Mouse (Mus musculus): Measurements from ENCODE around the gene Card10.

Gene Card10

DNA sequence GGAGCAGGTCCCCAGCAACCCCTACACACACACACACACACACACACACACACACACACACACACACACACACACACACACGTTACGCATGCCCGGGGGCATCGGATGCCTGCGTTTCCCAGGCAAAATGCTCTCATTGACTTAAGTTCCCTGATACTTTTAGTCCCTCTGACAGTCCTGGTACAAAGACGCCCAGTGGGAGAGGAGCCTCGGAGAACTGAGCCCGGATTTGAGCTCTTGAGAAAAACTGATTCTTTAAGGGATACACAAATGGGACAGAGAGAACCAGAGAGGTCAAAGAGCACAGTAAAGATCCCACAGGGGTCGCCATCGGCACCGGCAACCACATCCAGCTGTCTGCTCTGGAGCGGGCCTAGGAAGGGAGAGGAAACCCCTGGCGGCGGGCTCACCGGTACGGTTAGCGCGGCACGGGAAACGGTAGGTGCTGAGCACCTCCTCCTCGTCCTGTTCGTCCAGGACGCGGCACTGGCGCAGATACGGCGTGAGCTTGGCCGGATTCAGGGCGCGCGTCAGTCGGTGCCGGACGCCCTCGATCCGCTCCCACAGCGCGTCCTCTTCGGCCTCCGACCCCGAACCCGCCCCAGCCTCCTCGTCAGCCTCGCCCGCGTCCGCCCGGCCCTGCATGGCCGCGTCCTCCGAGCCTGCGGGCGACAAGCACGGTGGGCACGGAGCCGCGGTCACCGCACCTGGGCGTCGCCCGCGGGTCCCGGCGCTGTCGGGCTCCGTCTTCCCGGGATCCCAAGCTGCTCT, 686 bp downstream of the Card10 start:
- DNase-seq (ENCODE audit: low read depth, low spot score), result no peak

- DNase-seq (ENCODE audit: low read depth, low spot score), result no peak
Observed at GRCm38 (mm10) chr15:78801571-78801970, 1.3 kb downstream of the Card10 start.

DNA sequence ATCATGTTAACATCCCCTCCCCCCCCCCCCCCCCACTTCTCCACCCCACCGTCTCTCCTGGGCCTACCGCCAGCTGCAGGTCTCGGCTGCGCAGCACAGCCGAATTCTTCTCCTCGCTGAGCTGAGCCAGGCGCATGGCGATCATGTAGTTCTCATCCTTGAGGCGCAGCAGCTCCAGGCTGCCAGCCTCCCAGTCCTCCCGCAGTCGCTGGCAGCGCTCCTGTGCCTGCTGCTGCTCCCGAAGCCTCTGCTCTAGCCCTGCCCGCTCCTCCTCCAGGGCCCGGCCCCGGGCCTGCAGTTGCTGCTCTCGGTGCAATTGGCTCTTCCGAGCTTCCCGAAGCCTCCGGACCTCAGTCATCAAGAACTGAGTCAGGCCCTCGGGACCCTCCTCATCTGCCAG, 3.8 kb downstream of the Card10 start:
- no peak for DNase-seq (ENCODE audit: low read depth, low spot score)

DNA sequence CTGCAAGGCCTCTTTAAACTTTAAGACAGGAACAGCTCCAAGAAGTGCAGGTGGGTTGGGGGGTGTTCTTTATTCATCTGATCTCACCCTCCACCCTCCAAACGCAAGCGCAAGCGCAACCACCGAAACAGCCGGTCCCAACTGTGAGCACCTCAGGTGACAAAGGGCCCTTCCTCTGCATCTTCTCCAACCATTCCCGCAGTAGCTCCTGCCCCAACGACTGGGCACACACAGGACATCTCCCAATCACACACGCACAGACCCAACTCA, 5.8 kb downstream of the Card10 start:
- no peak for DNase-seq (ENCODE audit: low read depth, low spot score)

DNA sequence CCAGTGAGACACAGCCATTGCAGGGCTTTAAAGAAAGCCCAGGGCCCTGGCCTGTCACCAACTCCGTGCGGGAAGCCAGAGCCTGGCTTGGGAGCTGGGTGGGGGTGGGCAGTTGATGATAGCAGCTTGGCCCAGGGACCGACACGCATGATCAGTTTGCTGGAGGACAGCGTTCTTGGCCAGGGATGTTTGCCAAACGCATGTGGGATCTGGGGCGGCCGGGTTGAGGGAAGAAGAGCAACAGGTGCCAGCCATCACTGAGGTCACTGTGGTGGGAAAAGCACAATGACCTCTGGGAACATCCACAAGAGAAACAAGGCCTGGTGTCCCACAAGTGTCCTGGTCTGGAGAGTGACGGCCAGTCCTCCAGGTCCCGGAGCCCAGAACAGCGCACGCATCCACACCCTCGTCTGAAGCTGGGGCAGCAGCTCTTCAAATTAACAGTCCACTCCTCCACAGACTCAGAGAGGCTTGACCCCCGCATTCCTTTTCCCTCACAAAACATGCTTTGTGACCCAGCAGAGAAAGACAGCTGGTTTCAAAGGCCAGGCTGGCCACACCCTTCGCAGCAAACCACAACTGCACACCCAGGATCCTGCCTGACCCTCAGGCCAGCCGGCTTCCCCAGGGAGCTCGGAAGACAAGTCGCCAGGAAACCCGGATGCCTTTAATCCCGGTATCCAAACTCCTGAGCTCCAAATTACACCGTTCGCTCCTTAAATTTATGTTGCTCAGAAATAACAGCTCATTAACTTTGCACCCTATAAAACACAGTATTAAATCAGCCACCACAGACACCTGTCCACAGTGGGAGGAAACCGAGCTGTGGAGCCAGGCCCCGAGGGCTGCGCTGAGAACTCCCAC, 6.4 kb downstream of the Card10 start:
- peak; percentile 56 for DNase-seq (ENCODE audit: low read depth, low spot score)

DNA sequence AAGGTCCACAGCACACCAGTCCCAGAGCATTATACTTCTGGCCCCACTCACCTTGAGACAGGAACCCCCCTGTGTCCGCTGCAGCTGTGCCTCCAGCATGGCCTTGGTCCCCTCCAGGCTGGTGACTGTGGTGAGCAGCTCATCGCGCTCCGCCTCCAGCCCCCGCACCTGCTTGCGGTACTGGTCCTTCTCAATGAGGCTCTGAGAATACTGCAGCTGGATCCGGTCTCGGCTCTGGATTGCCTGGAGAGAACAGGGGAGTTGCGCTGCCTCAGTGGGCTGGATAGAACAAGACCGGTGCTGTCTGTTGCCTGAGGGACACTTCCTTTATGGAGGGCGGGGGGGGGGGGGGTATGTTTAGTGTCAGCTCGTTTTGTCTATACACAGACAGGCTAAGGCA, 11.9 kb downstream of the Card10 start:
- DNase-seq (ENCODE audit: low read depth, low spot score), result no peak

DNA sequence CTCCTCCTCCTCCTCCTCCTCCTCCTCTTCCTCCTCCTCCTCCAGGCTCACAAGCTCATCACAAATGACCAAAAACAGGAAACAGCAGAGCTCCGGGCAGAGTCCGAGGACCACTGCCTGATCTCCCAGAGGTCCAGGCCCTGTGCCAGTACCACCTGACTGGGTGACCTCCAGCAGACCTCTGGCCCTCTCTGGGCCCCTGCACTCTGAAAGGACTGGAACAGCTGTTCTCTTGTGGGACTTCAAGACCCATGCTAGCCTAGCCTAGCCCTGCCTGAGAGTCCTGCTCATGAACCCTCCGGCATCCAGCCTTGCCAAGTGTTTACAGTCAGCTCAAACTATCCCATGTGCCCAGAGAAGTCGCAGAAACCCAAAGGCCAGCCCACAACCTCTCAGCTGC, 12.4 kb downstream of the Card10 start:
- no peak for DNase-seq (ENCODE audit: low read depth, low spot score)

DNA sequence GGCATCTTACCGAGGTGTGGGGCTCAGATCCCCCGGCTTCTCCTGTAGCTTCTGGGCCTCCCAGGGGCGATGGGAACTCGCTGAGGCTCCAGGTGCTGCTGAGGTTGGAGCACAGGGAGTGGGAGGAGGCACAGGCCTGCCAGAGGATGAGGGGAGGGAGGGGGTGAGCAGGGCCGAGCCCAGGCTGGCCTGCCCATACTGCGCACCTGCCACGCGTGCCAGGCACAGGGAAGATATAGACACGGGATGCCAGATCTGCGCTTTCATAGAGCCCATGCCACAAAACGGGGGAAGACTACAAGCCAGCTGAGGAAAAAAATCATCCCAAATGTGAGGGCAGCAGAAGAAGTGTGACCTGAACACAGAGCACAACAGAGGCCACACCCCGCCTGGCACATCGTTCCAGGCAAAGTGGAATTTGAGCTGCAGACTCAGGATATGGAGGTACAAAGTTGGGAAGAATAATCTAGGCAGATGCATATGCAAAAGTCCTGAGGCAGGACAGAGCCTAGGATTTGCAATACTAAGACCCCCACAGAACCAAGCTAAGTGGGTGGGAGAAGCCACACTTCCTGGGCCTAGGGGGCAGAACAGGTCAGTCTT, 13.0 kb downstream of the Card10 start:
- DNase-seq (ENCODE audit: low read depth, low spot score), result no peak

DNA sequence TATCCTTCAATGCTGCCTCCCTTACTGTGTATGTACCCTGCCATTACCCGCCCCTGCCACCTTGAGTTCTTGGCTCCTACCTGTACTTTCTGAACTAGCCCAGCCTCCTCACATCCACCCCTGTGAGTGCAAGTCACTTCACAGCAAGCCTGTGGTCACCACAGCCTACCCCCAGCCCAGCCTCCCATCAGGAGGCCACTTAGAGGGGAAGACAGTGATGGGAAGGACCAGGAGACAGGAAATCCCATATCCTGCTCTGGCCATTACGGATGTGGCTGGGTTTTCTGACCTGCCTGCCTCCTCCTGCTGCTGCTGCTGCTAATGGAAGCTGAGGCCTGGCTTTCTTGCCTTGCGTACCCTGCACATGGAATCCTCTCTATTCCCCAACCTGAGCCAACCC, 14.8 kb downstream of the Card10 start:
- DNase-seq (ENCODE audit: low read depth, low spot score), result no peak

- DNase-seq (ENCODE audit: low read depth, low spot score), result no peak
Observed at GRCm38 (mm10) chr15:78787287-78787856, 15.5 kb downstream of the Card10 start.

GRCm38 (mm10) chr15:78786411-78786818, 16.4 kb downstream of the Card10 start:
- DNase-seq (ENCODE audit: low read depth, low spot score), result no peak

DNA sequence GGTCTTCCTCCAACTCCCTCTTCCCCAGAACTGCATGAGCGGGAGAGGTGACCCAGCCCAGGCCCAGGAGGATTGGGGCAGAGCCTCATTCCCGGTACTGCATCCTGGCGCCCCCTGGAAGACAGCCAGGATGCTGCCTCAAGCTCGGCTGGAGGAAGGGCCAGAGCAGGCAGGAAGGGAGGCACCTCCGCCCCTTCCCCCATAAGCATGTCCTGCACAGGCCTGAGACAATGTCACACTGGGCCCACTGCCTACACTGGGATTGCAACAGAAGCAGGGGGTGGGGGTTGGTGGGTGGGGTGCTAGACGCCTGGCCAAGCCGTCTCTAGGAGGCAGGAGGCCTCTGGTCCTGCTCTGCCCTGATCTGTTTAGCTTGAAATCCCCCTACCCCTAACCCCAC, 16.9 kb downstream of the Card10 start:
- no peak for DNase-seq (ENCODE audit: low read depth, low spot score)

- DNase-seq (ENCODE audit: low read depth, low spot score), result no peak
Observed at GRCm38 (mm10) chr15:78785258-78785657, 17.6 kb downstream of the Card10 start.

DNA sequence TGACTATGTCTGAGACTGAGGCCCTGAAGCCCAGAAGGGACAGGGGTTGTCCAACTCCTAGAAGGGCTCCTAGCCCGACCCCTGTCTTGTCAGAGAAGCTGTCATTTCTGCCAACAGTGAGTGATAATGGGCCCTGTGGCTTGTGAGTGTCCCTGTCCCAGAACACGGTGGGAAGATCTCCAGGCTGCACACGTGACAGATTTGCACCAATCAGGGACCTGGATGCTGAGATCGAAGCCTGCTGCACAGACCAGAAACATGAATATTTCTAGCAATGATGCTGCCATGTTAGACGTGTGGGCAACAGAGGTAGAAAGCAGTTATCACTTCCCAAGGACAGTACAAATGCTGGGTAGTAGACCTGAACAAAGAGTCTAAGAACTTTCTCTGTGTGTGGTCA, 18.3 kb downstream of the Card10 start:
- DNase-seq (ENCODE audit: low read depth, low spot score), result no peak

DNA sequence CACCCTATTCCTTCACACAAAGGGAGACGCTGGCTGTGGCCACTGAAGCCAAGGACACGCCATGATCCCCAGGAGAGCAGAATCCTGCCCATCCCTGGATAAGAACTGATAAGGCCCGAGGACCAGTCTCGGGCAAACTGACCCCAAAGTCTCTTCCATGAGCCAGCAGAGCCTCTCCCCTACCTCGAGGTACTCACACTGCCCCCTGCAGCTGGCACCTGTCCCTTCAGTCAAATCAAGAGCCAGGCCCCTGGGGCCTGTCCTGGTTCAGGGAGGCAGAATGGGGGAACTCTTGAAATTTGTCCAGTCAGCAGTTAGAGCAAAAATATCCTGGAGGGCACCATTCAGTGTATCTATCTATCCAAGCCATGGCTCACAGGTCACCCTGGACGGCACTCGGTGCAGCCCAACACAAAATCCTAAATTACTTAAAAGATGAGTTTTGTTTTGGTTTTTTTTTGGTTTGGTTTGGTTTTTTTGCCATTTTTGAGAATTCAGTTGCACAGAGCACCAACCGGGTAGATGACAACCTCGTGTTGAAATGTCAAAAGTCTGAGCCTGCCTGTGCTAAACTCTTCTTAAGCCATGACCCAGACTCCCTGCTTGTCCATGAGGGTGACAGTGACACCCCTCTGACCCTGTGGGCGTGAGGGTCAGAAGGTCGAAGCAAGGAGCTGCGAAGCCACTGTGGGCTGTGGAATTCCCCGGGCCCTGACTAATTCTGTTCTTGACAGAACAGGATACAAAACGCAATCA, 20.3 kb downstream of the Card10 start:
- no peak for DNase-seq (ENCODE audit: low read depth, low spot score)

GRCm38 (mm10) chr15:78780908-78781307, 21.9 kb downstream of the Card10 start:
- DNase-seq (ENCODE audit: low read depth, low spot score), result no peak

DNA sequence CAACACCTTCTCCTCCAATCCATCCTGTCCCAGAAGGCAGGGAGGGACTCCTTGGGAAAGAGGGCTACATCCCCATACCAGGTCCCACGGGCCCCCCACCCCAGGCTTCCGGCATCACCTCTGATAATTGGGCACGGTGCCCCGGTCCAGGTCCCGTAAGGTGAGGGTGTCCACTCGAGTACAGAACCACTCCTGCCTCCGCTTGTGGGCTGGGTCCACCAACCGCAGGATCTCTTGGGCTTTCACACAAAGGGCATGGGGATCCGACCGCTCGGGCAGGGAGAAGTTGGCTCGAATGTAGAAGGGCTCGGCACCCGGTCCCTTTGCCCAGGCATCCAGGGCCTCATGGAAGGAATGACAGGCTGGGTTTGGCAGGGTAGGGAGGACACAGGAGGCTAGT, 22.5 kb downstream of the Card10 start:
- no peak for DNase-seq (ENCODE audit: low read depth, low spot score)

DNA sequence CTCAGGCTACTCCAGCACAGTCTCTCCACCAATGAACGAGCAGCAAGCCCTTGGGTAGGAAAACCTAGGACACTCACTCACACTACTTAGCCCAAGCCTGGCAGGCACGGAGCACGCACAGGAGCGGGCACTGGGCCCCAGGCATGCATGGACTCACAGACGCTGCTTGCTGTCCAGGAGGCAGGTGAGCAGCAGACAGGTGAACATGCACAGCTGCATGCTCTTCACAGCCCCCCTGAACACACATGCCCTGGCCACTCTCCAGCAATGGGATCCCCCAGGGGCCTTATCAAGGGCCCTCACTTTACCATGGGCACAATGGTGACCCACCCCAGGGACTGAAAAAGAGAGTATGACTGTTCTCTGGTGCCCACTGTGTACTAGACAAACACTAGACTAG, 23.2 kb downstream of the Card10 start:
- no peak for DNase-seq (ENCODE audit: low read depth, low spot score)

- no peak for DNase-seq (ENCODE audit: low read depth, low spot score)
Observed at GRCm38 (mm10) chr15:78779253-78779652, 23.6 kb downstream of the Card10 start.

- peak; percentile 88 for DNase-seq (ENCODE audit: low read depth, low spot score)
Observed at GRCm38 (mm10) chr15:78778077-78778870, 24.6 kb downstream of the Card10 start.

- peak; percentile 55 for DNase-seq (ENCODE audit: low read depth, low spot score)
Observed at GRCm38 (mm10) chr15:78773290-78773729, 29.5 kb downstream of the Card10 start, which contains the start of gene Mfng. Gene Mfng (minus strand): TSS chr15:78773475.

Measured in forelimb bud, embryonic 11.5 days (tissue).